Mouse (Mus musculus) forebrain, embryonic 11.5 days (tissue): ENCODE measurements at regions not wholly inside any gene's neighbourhood (a gene's known extent, or its start where the extent isn't known, plus 50 kb on each side); places are given as distances from the start of the nearest gene placed in this dataset. TPM values are rescaled to one million over a fixed set of nuclear protein-coding genes. Genes with fewer than 3 reads are reported as not detected.

Experiments used
- microRNA-seq: library from miRNA; unstranded; fragments of <30 nt; microRNA quantifications from one replicate; pipeline ENCODE4, GENCODE M21; 2016; ENCODE audit not compliant: insufficient number of aligned reads

Small RNAs in the stretch of these regions (microRNA-seq; reads per million reads assigned to microRNA genes)
- gene Gm23061, result not detected
